ENCODE assay signal across 10 mouse cellular contexts in the genomic region with DNA sequence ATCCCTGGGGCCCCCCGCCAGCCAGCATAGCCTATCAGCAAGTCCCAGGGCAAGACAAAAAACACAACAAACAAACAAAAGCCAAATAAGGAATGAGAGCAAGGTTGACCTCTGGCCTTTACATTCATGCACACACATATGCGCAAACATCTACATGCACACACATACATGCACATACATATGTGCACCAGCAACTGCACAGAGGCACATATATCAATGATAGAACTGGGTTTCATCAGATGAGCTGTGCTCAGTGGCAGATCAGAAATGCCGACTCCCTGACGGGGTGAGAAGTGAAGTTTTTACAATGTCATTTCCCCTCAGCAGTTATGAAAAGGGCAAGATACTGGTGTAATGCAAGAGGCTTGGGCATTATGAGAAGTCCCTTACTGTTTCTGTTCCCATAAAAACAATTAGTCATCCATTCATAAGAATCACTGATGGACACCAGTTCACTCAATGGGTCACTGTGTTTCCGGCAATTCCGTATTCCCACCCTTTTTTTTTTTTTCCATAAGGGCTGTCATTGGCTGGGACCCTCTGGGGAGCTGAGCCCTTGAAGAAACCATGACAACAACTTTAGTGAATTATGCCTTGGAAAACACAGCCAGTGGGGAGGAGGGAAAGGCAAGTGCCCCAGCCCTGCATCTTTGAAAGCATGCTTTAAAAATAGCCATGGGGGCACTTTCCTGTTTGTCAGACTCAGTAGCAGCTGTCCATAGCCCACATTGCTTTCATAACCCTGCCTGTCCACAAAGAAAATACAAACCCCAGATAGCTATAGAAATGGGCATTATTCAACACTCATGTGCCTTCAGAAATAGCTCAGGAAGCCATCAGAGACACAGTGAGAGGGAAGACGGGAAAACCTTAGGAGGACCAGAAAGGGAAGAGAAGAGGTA.
DNase-seq lines count a peak whose midpoint lies in the region; ATAC-seq and TF ChIP-seq lines count a peak whose summit lies in the region.
"Had no signal": no experiment of that assay in that cellular context is flagged by ENCODE, and none has a peak within 500 bp of the region (broad histone marks: within the 10 kb centered on the region; RNA-seq: fewer than 3 reads in every experiment).

No protein-coding gene starts in this region.

- no peaks in the 10 kb centered on the region for H3K4me1 ChIP-seq in lung, postnatal 0 days (ENCODE audit: insufficient read depth, low read depth, low read length)
- H3K4me1 ChIP-seq in forebrain, embryonic 15.5 days = peaks cover 7% of the 10 kb centered on the region
- no peaks in the 10 kb centered on the region for H3K4me1 ChIP-seq in hindbrain, postnatal 0 days (ENCODE audit: insufficient read depth, low read length)
- peaks cover 3% of the 10 kb centered on the region; the same call in 1 of the 2 replicates for H3K4me1 ChIP-seq in neural tube, embryonic 14.5 days (ENCODE audit: control insufficient read depth, insufficient read depth, low read length)

- H3K9ac ChIP-seq in lung, postnatal 0 days (replicated peaks; ENCODE audit: low read depth) = no peak overlapping the region
- no peak overlapping the region for H3K9ac ChIP-seq in forebrain, embryonic 15.5 days (replicated peaks)
- no peak overlapping the region for H3K9ac ChIP-seq in hindbrain, postnatal 0 days (replicated peaks; ENCODE audit: low read length)
- H3K9ac ChIP-seq in neural tube, embryonic 14.5 days (replicated peaks; ENCODE audit: low read depth, low read length) = no peak overlapping the region

- H3K9me3 ChIP-seq in lung, postnatal 0 days (ENCODE audit: low read length) = no peaks in the 10 kb centered on the region
- no peaks in the 10 kb centered on the region for H3K9me3 ChIP-seq in forebrain, embryonic 15.5 days
- H3K9me3 ChIP-seq in hindbrain, postnatal 0 days (ENCODE audit: low read length) = no peaks in the 10 kb centered on the region
- H3K9me3 ChIP-seq in neural tube, embryonic 14.5 days (ENCODE audit: control insufficient read depth, low read length) = no peaks in the 10 kb centered on the region

- H3K36me3 ChIP-seq in lung, postnatal 0 days (ENCODE audit: insufficient read depth, low read length) = no peaks in the 10 kb centered on the region
- H3K36me3 ChIP-seq in forebrain, embryonic 15.5 days = no peaks in the 10 kb centered on the region
- no peaks in the 10 kb centered on the region for H3K36me3 ChIP-seq in hindbrain, postnatal 0 days (ENCODE audit: insufficient read depth, low read length)
- no peaks in the 10 kb centered on the region for H3K36me3 ChIP-seq in neural tube, embryonic 14.5 days (ENCODE audit: control insufficient read depth, insufficient read depth, low read length)

- peak; percentile 34 for DNase-seq in lung, postnatal 0 days (ENCODE audit: low spot score)
- DNase-seq in lung, adult 18-20 months = no peak
- DNase-seq in hindbrain, postnatal 0 days (ENCODE audit: low spot score) = peak; percentile 63
- no peak for DNase-seq in thymus, postnatal 10 days (ENCODE audit: low spot score in 2 of 2)
- DNase-seq in layer of hippocampus, postnatal 14 days (ENCODE audit: low spot score in 2 of 2) = no peak
- no peak for DNase-seq in layer of hippocampus, adult 11-12 months (ENCODE audit: low spot score)

- no peak for TF ChIP-seq CTCF in lung, postnatal 0 days (IDR thresholded peaks at IDR 0.05)
- no peak for TF ChIP-seq CTCF in hindbrain, postnatal 0 days (IDR thresholded peaks at IDR 0.05; ENCODE audit: low read depth)

- 0 out of 2 replicates have a peak overlapping the region, but pooled peaks have one; percentile 20 for H3K27ac ChIP-seq in lung, postnatal 0 days (ENCODE audit: low read length)
- 0 out of 2 replicates have a peak overlapping the region, but pooled peaks have one; percentile 24 for H3K27ac ChIP-seq in forebrain, embryonic 15.5 days (replicated peaks)
- peak overlapping the region; percentile 15; the same call in 1 of the 2 replicates for H3K27ac ChIP-seq in hindbrain, postnatal 0 days
- H3K27ac ChIP-seq in neural tube, embryonic 14.5 days (ENCODE audit: low read depth, low read length) = no peak overlapping the region
- H3K27ac ChIP-seq: layer of hippocampus, adult 2 months; macrophage had no signal

- H3K4me3 ChIP-seq in lung, postnatal 0 days (ENCODE audit: low read depth, low read length) = no peak overlapping the region
- H3K4me3 ChIP-seq in forebrain, embryonic 15.5 days = no peak overlapping the region
- H3K4me3 ChIP-seq in hindbrain, postnatal 0 days (ENCODE audit: low read length) = no peak overlapping the region
- no peak overlapping the region for H3K4me3 ChIP-seq in neural tube, embryonic 14.5 days (ENCODE audit: low read depth, low read length)
- H3K4me3 ChIP-seq: layer of hippocampus, adult 2 months had no signal

- H3K27me3 ChIP-seq in lung, postnatal 0 days (replicated peaks; ENCODE audit: insufficient read depth, low read length) = no peaks in the 10 kb centered on the region
- H3K27me3 ChIP-seq in forebrain, embryonic 15.5 days = no peaks in the 10 kb centered on the region
- H3K27me3 ChIP-seq in hindbrain, postnatal 0 days (ENCODE audit: insufficient read depth, low read length) = no peaks in the 10 kb centered on the region
- H3K27me3 ChIP-seq in neural tube, embryonic 14.5 days (ENCODE audit: control insufficient read depth, insufficient read depth, low read length) = no peaks in the 10 kb centered on the region

- WGBS in lung, postnatal 0 days = 61% methylated on average over 7 of the region's 7 CpGs
- 55% methylated on average over 7 of the region's 7 CpGs for WGBS in forebrain, embryonic 15.5 days
- 42% methylated on average over 7 of the region's 7 CpGs for WGBS in hindbrain, postnatal 0 days
- WGBS in neural tube, embryonic 14.5 days = 45% methylated on average over 7 of the region's 7 CpGs

- TF ChIP-seq EP300 in lung, postnatal 0 days (IDR thresholded peaks at IDR 0.05) = 0 out of 2 replicates have a peak, but pooled peaks have one; percentile 24

- ATAC-seq in lung, postnatal 0 days = peak; percentile 75
- peak; percentile 29; the same call in 1 of the 2 replicates for ATAC-seq in forebrain, embryonic 15.5 days (replicated peaks)
- ATAC-seq in hindbrain, postnatal 0 days = peak; percentile 74
- ATAC-seq in neural tube, embryonic 14.5 days (ENCODE audit: low read depth) = peak; percentile 60

- no peak overlapping the region for H3K4me2 ChIP-seq in lung, postnatal 0 days (replicated peaks; ENCODE audit: low read depth, low read length)
- H3K4me2 ChIP-seq in forebrain, embryonic 15.5 days (replicated peaks) = no peak overlapping the region
- no peak overlapping the region for H3K4me2 ChIP-seq in hindbrain, postnatal 0 days (ENCODE audit: low read depth, low read length)
- H3K4me2 ChIP-seq in neural tube, embryonic 14.5 days (ENCODE audit: low read depth, low read length) = no peak overlapping the region

Comparison
In these comparisons a context has a peak if more than half of its experiments do, and no peak if none do; other contexts are left out.
1. DNase-seq: peak in lung, postnatal 0 days (single experiment) and hindbrain, postnatal 0 days (single experiment); none in lung, adult 18-20 months (0 of 2), thymus, postnatal 10 days (0 of 2), layer of hippocampus, postnatal 14 days (0 of 2) and layer of hippocampus, adult 11-12 months (single experiment).
2. Peak in every context shown above with its lines, with median percentiles within 50 percentile points of each other: ATAC-seq.